Comparison of ENCODE assay signal across 16 mouse cellular contexts in the genomic region with DNA sequence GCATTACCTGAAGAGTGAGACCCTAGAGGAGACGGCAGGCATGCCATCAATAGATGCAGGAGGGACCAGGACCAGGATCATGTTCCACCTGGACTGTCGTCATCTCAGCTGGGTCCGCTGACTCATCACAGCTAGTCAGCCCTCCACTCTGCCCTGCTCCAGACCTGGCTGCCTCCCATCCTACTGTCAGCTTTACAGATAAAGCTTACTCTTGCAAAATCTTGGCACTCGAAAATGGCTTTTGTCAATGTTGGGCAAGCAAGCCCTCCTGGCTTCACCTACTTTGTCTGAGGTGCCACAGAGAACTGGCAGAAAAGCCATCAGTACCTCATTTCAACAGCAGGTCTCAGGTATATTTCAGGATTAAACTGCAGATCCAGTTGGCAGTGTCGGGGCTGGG. TPM values are rescaled to one million over a fixed set of nuclear protein-coding genes. Genes with fewer than 3 reads are reported as not detected.
A peak's percentile ranks its signal among the peaks of the same experiment; 100 is the strongest.
DNase-seq lines count a peak whose midpoint lies in the region; ATAC-seq and TF ChIP-seq lines count a peak whose summit lies in the region.
"Had no signal": no experiment of that assay in that cellular context is flagged by ENCODE, and none has a peak within 500 bp of the region (broad histone marks: within the 10 kb centered on the region; RNA-seq: fewer than 3 reads in every experiment).

No protein-coding gene starts in this region.

- no peaks in the 10 kb centered on the region for H3K9me3 ChIP-seq in liver, postnatal 0 days (ENCODE audit: low read length)
- H3K9me3 ChIP-seq in forebrain, embryonic 12.5 days: no peaks in the 10 kb centered on the region
- H3K9me3 ChIP-seq in midbrain, embryonic 16.5 days (replicated peaks; ENCODE audit: control insufficient read depth, low read length, poor library complexity, severe bottlenecking): no peaks in the 10 kb centered on the region
- H3K9me3 ChIP-seq: midbrain, embryonic 12.5 days; neural tube, embryonic 12.5 days had no signal

- H3K36me3 ChIP-seq in liver, postnatal 0 days (replicated peaks; ENCODE audit: insufficient read depth, low read length): peaks cover 10% of the 10 kb centered on the region; the same call in 1 of the 2 replicates
- H3K36me3 ChIP-seq in forebrain, embryonic 12.5 days (replicated peaks): no peaks in the 10 kb centered on the region; the same call in 1 of the 2 replicates
- H3K36me3 ChIP-seq in midbrain, embryonic 16.5 days (ENCODE audit: control insufficient read depth, insufficient read depth, low read length): no peaks in the 10 kb centered on the region
- H3K36me3 ChIP-seq: midbrain, embryonic 12.5 days had no signal

- ATAC-seq in cerebellum, adult (ENCODE audit: insufficient number of reproducible peaks, low FRiP score, low TSS enrichment): peak; percentile 77
- ATAC-seq in liver, postnatal 0 days: peak; percentile 63
- no peak for ATAC-seq in forebrain, embryonic 12.5 days (ENCODE audit: low FRiP score)
- no peak for ATAC-seq in midbrain, embryonic 16.5 days
- ATAC-seq: forebrain, postnatal 0 days; lung, postnatal 0 days; Patski had no signal

- 63% methylated on average over 5 of the region's 5 CpGs for WGBS in liver, postnatal 0 days (ENCODE audit: insufficient replicate concordance)
- WGBS in cerebellum, adult 2 months: 10% methylated on average over 5 of the region's 5 CpGs
- 87% methylated on average over 5 of the region's 5 CpGs for WGBS in forebrain, embryonic 12.5 days
- 94% methylated on average over 5 of the region's 5 CpGs for WGBS in midbrain, embryonic 16.5 days

- no peak overlapping the region for H3K9ac ChIP-seq in liver, postnatal 0 days (replicated peaks)
- no peak overlapping the region for H3K9ac ChIP-seq in forebrain, embryonic 12.5 days
- no peak overlapping the region for H3K9ac ChIP-seq in midbrain, embryonic 16.5 days (ENCODE audit: low read depth, low read length)
- H3K9ac ChIP-seq: forebrain, postnatal 0 days; midbrain, embryonic 12.5 days; neural tube, embryonic 12.5 days had no signal

- no peak for TF ChIP-seq POLR2A in cerebellum, adult 2 months (IDR thresholded peaks at IDR 0.05; ENCODE audit: borderline replicate concordance, insufficient read depth, low read length)

- no peak for TF ChIP-seq CTCF in liver, postnatal 0 days (IDR thresholded peaks at IDR 0.05; ENCODE audit: low read depth)
- no peak for TF ChIP-seq CTCF in cerebellum, adult 2 months (IDR thresholded peaks at IDR 0.05; ENCODE audit: borderline replicate concordance, insufficient read depth, low read depth, low read length)

- no peak for DNase-seq in cerebellum, postnatal 4 days (ENCODE audit: low spot score in 2 of 2)
- peak; percentile 61 for DNase-seq in liver, postnatal 0 days
- DNase-seq in liver: no peak
- peak; percentile 77 to 93 for DNase-seq in cerebellum, adult 2 months
- peak; percentile 24 for DNase-seq in heart, postnatal 4 days
- DNase-seq: forebrain, postnatal 0 days; kidney, postnatal 14 days; right cerebral cortex, adult 18-20 months; thymus, adult 18-20 months had no signal

- H3K4me1 ChIP-seq in liver, postnatal 0 days (ENCODE audit: insufficient read depth): peaks cover 17% of the 10 kb centered on the region
- peaks cover 21% of the 10 kb centered on the region for H3K4me1 ChIP-seq in cerebellum, adult 2 months (ENCODE audit: control insufficient read depth, insufficient read depth, low read length)
- H3K4me1 ChIP-seq in forebrain, embryonic 12.5 days: no peaks in the 10 kb centered on the region
- no peaks in the 10 kb centered on the region for H3K4me1 ChIP-seq in midbrain, embryonic 16.5 days (ENCODE audit: control insufficient read depth, insufficient read depth, low read length)
- H3K4me1 ChIP-seq: midbrain, embryonic 12.5 days; neural tube, embryonic 12.5 days had no signal

- no peaks in the 10 kb centered on the region for H3K27me3 ChIP-seq in liver, postnatal 0 days (ENCODE audit: insufficient read depth, low read length)
- no peaks in the 10 kb centered on the region for H3K27me3 ChIP-seq in cerebellum, adult 2 months (ENCODE audit: control insufficient read depth, insufficient read depth, low read length)
- no peaks in the 10 kb centered on the region for H3K27me3 ChIP-seq in forebrain, embryonic 12.5 days
- H3K27me3 ChIP-seq in midbrain, embryonic 16.5 days (ENCODE audit: control insufficient read depth, insufficient read depth, low read depth, low read length): no peaks in the 10 kb centered on the region
- H3K27me3 ChIP-seq: midbrain, embryonic 12.5 days; neural tube, embryonic 12.5 days; Patski had no signal

- H3K4me3 ChIP-seq in liver, postnatal 0 days (ENCODE audit: low read depth, low read length): no peak overlapping the region
- H3K4me3 ChIP-seq in cerebellum, adult 2 months (replicated peaks; ENCODE audit: insufficient read depth, low read depth, low read length): no peak overlapping the region
- H3K4me3 ChIP-seq in forebrain, embryonic 12.5 days (replicated peaks): no peak overlapping the region
- no peak overlapping the region for H3K4me3 ChIP-seq in midbrain, embryonic 16.5 days (ENCODE audit: low read depth, low read length)
- H3K4me3 ChIP-seq: midbrain, embryonic 12.5 days; neural tube, embryonic 12.5 days had no signal

- H3K4me2 ChIP-seq in liver, postnatal 0 days (ENCODE audit: low read depth, low read length): no peak overlapping the region
- H3K4me2 ChIP-seq in forebrain, embryonic 12.5 days: no peak overlapping the region
- H3K4me2 ChIP-seq in midbrain, embryonic 16.5 days (ENCODE audit: low read length): no peak overlapping the region
- H3K4me2 ChIP-seq: midbrain, embryonic 12.5 days; neural tube, embryonic 12.5 days had no signal

- TF ChIP-seq EP300 in liver, postnatal 0 days (IDR thresholded peaks at IDR 0.05; ENCODE audit: low read depth): peak; percentile 73; the same call in 1 of the 2 replicates

- H3K27ac ChIP-seq in liver, postnatal 0 days (ENCODE audit: low read depth): peak overlapping the region; percentile 84
- no peak overlapping the region for H3K27ac ChIP-seq in cerebellum, adult 2 months (ENCODE audit: insufficient read depth, low read length)
- no peak overlapping the region for H3K27ac ChIP-seq in forebrain, embryonic 12.5 days
- H3K27ac ChIP-seq in midbrain, embryonic 16.5 days (ENCODE audit: low read length): no peak overlapping the region
- H3K27ac ChIP-seq: midbrain, embryonic 12.5 days; neural tube, embryonic 12.5 days had no signal

RNA-seq across cellular contexts. Expression of a gene that starts 15.5 kb away (rescaled TPM):
- 12.4 and 19.4 TPM in 2 replicates for polyA plus RNA-seq in liver, postnatal 0 days (2015; fragmentation: Nextera tagmentation; extraction: Ambion mirVana)
- polyA plus RNA-seq in cerebellum, adult 2 months (2012; rRNA removed): 6.1 and 6.5 TPM in 2 replicates
- total RNA-seq in heart, postnatal 4 days (2021): 10 to 100 TPM; 10.1 to 12.9 TPM
- polyA plus RNA-seq in forebrain, embryonic 12.5 days (2016; fragmentation: Nextera tagmentation; extraction: Ambion mirVana): 4.1 and 5.3 TPM in 2 replicates
- 2.9 and 3.1 TPM in 2 replicates for polyA plus RNA-seq in midbrain, embryonic 16.5 days (2015; fragmentation: Nextera tagmentation; extraction: Ambion mirVana)

Comparison
In these comparisons a context has a peak if more than half of its experiments do, and no peak if none do; other contexts are left out.
1. DNase-seq: peak in liver, postnatal 0 days (single experiment), cerebellum, adult 2 months (2 of 2) and heart, postnatal 4 days (single experiment); none in cerebellum, postnatal 4 days (0 of 2) and liver (single experiment).
2. ATAC-seq: peak in cerebellum, adult (single experiment) and liver, postnatal 0 days (single experiment); none in forebrain, embryonic 12.5 days (single experiment) and midbrain, embryonic 16.5 days (single experiment).